Mouse (Mus musculus) liver (tissue): ENCODE measurements around the gene Mmp24.
"Not testable (repeated sequence)": the region's sequence is repeated elsewhere in the genome, so short reads cannot be mapped to it uniquely, and the experiment has no call there.

Experiments
- DNase-seq: peaks from one replicate; pipeline ENCODE4 v3.0.0-alpha.2; 2020; ENCODE audit warnings: mixed read lengths

Gene Mmp24

DNA sequence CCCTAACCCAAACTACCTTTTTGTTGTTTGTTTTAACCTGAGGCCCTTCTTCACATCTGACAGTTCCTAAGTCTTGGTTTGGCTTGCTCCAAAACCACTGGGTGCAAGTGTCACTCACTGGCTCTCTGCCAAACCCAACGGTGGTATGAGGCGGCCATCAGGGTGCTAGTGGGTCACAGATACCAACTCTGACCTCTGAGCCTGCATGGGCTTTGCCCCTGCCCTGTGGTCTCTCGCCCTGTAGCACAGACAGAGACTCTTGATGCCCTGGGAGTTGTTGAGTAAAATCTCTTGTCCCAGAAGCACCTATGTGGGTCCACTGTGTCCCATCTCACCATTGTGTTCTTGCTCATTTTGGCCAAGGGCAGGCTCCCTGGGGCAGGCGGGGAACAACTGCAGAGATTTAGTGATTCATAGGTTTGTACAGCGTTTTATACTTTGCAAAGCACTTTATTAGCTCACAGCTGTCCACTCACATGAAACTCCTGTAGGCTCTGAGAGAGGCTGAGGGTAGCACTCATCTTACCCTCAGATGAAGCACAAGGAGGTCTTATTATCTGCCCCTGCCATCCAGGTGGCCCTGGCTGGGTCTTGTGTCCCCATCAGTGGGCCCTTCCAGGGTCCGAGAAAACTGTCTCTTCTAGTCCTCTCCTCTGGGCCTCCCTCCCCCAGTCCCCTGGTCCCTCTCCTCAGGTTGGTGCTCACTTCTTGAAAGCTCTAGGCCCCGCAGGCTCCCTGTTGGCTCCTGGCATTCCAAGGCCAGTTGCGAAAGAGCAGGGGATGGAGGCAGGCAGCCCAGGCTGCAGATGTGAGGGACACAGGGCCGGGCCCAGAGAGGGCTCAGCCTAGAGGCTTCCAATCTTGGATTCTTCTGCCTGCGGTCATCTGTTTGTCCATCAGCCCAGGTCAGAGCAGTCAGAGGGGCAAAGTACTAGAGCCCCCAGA lies 42.4 kb downstream of the Mmp24 start:
- DNase-seq: no peak

DNA sequence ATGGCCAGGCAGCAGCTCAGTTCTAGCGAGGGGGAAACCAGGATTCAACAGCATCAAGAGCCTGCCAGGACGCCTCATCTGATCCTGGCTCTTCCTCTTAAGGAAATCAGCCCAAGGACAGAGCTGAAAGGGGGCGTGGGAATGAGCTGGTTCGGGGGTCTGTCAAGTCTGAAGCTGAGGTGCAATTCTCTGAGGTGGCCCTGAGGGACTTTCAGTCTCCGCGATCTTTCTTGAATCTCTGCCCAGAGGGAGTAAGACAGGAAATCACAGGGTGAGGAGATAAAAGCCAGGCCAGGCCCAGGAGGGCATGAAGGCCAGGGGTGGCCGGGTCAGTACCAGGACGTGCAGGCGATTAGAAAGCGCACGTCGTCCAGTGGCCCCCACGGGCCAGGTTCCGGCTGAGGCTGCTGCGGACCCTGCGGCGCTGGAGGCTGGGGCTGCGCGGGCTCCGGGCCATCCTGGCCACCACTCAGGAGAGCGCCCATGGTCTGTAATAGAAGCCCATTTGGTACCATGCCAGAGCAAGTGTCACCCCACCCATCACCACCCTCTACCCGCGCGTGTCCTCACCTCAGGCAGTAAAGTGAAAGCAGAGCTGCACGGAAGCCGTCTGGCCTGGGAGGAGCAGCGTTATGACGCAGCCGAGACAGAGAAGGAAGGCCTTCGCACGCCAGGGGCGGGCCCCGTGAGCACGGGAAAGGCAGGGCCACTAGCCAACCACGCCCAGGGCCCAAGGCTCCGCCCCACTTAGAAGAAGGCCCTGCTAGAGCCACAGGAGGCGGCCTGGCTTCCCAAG lies 43.7 kb downstream of the Mmp24 start:
- peak; percentile 96 for DNase-seq

DNA sequence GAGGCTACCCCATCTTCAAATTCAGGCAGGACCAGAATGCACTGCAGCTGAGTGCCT lies 44.1 kb downstream of the Mmp24 start, which contains the start of gene BC029722:
BC029722 (minus strand) TSS at position 35 of the 57 bp plus-strand sequence.
- DNase-seq: no peak

DNA sequence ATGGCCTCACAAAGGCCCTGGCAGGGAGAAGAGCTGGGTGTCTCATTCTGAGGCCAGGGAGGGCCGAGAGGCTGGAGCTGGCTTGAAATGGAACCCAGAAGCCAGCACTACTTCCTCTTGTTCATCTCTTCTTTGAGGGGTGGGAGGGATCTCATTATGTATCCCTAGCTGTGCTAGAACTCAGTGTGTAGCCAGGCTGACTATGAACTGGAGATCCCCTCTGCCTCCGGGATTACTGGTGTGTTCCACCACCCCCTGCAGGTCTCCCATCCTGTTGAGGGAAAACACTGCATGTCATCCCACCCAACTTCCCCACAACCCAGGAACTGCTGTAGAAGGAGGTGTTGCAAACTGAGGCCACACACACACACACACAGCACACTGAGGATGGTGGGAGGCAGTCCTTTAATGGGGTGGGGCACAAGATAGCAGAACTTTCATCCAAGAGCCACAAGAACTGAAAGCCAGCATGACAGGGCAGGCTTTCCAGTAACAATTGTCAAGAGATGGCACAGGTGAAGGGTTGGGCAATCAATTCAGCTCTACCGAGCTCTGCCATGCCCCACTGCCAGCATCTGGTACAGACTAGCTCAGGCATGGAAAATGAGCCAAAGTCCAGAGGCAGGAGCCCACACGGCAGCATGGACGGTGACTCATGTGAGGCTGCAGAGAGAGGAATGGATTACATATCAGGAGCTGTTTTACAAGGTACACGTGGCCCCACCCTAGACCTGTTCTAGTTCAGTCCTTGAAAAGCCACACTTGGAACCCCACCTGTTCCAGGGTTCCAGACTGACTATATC lies 44.5 kb downstream of the Mmp24 start:
- no peak for DNase-seq

DNA sequence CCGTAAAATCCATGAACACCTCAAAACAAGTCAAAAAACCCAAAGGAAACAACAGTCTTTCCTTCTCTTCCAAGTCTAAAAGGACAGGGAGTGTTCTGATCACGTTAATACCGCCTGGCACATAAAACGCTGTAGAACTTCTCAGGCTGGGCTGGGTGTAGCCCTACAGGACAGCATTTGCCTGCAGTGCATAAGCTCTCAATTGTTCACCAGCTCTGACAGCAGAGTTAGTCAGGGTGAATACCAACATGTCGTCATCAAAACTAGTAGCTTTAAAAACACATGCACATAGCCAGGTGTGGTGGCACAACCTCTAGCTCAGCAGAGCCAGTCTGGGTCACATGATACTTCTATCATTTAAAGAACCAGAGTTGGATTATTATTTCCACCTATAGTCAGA lies 45.6 kb downstream of the Mmp24 start:
- DNase-seq: no peak

DNA sequence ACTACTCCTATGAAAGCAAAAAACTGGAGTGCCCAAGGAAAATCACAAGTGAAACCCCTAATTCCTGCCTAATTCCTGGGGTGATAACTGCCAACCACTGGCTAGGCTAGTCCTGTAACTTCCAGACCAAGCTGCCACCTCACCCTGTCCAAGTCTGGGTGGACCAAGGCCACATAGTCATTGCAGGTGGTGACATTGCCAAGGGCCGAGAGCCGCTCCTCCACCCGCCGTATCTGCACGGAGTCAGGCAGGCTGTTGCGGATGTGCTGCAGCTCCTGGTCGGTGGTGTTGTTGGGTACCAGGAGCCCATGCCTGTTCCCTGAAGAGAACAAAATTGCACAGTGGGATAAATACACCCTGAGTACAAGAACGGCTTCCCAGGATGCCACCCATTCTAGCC lies 48.6 kb downstream of the Mmp24 start:
- DNase-seq: no peak

DNA sequence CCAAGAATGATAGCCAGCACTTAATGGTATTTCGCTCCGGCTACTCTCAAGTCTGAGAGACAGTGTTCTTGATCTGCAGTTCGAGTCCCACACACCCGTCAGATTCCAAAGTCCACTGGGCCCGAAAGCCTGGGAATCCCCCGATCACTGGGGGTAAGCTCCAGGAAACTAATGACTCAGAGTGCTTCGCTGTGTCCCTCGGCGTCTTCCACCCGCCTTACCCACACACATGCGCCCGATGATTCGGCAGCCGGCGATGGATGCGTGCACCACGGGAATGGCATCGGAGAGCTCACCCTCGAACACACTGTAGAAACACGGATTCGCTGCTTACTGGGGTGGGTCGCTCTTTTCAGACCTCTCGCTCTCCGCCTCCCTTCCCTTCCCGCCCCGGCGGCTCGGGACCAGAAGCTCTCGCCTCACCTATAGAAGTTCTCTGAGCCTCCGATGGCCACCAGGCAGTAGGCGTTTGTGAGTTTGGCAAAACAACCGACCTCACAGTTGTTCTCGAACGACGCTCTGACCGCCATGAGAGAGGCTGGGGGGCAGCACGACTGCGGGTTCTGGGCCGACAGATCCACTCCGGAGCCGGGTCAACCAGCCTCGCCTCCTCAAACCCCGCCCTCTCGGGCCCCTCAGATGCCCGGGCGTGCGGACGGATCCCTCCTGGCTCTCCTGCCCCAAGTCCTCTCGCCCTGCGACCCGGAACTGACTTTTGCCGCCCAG lies 50.9 kb downstream of the Mmp24 start:
- peak; percentile 44 for DNase-seq

DNA sequence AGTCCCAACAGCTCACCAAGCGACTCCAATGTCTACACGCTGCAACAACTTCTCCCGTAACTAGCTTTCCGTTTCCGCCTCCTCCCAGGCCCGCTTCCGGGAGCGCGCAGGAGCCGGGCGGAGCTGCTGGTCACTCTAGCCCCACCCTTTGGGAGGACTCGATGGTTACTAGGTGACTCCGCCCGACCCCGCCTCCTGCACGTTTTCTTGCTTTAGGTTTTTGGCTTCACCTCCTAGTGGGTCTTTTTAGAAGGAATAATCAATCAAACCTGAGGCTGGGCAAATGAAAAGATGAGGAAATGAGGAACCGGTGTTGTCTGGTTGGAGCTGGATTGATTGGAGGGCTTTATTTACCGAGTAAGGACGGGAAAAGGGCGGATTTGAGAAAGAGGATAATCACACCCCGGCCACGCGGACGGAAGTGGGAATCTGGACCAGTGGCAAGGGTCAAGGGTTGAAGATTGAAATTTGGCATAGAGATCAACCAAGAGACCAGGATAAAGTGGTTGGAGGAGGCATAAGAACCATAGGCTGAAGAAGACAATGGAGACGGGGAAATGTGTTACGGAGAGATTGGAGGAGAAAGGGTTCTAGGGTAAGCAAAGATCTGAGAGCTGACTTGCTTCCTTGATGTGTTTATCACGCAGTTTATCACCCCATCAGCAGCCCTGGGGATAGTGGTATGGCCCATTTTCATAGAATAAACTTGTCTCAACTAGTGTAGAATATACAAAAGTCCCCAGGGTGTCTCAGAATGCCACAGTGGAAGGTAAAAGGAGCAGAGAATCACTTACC lies 51.7 kb downstream of the Mmp24 start, which contains the start of gene Eif6:
Eif6 (minus strand) TSS at position 296 of the 795 bp plus-strand sequence.
- DNase-seq: peak; percentile 92

DNA sequence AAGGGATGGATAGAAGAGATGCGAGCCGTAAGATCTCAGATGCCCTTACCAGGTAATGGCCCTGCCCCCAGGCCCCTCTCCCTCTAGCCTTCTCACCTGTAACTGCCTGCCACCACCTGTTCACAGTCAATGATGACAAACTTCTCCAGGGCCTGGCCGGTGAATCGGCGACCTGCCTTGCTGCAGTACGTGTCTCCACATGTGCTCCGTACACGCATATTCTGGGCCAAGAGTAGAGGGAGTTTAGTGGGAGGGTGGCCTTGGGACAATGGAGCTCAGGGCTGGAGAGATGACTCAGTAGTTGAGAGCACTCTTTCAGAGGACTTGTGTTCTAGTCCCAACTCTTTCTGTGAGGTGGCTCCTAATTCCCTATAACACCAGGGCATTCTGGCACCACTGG lies 55.7 kb downstream of the Mmp24 start:
- no peak for DNase-seq

DNA sequence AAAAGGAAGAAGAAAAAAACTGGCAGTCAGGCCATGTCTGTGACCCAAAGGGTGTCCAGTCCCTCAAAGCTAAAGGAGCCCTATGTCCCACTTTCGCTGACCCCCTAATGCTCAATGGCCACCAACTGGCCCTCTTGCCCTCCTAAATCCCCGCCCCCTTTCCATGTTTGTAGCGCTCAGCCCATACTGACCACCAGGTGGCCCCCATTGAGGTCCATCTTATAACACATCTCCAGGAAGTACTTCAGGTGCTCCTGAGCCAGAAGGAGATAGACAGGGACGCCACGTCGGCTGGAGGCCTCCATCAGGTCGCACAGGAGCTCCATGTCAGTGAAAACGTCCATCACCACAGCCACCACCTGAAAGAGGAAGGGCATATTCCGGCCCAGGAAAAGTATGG lies 56.2 kb downstream of the Mmp24 start:
- DNase-seq: no peak

DNA sequence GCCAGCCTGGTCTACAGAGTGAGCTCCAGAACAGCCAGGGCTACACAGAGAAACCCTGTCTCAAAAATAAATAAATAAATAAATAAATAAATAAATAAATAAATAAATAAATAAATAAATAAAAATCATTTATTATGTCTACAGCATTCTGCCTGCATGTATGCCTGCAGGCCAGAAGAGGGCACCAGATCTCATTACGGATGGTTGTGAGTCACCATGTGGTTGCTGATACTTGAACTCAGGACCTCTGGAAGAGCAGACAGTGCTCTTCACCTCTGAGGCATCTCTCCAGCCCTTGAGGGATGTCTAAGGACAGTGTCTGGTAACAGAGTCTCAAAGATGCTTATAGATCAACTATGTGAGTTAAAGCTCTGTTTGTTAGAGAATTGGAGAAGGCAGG lies 56.9 kb downstream of the Mmp24 start:
- DNase-seq: not testable (repeated sequence)

DNA sequence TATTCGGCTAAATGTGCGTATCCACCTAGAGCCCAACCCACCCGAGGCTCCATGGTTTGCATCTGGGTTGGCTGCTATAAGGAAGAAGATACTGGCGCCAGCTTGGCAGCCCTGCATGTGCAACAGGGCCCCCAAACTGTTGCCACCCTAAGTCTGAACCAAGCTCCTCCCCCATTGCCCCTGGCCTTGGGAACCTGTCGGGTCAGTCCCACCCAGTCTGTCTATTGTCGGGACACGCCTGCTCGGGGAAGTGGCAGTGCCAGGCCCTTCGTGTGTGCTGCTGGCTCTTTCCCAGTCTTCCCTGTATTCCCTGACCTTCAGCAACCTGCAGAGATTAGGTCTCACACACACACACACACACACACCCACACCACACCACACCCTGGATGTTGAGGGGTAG lies 59.6 kb downstream of the Mmp24 start, which contains the start of gene Fam83c:
Fam83c (minus strand) TSS at position 123 of the 400 bp plus-strand sequence.
- no peak for DNase-seq

DNA sequence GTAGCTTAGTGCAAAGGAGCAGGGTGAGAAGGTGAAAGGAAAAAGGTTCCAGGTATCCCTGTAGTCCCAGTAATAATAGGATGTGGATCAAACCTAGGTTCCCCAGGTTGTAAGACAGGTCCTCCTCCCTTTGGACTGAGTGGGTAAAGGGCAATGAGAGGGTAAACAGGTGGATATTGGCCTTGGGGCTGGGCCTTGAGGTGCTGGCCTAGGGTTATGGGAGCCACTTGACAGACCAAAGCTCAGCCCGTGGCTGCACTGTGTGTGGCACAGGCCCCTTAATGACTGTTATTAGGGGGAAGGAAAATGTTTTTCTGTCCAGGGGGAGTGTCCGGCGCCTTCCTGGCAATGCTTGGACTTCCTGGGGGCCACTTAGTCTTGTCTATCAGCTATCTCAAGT lies 62.8 kb downstream of the Mmp24 start:
- DNase-seq: no peak

DNA sequence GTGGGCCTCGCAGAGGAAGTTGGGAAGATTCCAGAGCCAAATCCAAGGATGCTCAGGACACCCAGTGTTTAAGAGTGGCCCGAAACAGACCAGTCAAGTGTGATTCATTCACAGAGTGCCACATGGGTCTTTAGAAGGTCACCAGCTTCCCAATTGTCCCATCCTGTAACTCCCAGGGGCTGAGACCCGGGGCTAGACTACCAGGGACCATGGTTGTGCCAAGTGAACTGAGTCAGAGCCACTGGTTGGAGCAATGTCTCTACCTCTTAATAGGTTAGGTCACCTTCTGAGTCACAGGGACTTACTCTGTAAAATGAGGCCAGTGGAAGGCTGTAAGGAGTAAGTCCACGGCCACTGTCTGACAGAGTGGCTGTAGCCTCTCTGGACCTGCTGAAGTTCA lies 63.8 kb downstream of the Mmp24 start:
- no peak for DNase-seq

DNA sequence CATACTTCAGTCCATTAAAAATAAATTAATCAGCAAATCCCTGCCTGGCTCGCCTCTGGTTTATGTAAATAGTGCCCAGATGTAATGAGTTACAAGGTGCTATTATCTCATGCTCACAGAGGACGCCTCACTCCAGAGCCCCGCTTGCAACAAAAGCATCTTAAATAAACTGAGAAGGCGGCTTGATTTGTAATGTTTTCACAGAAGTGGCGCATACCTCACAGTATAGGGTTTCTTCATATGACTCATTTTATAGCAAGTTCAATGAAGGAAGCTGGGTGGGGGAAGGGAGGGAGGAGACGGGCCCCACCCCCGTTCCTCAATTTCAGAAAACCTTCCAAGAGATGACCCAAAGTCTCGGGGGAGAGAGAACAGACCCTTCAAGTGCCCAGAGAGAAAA lies 71.8 kb downstream of the Mmp24 start:
- no peak for DNase-seq

DNA sequence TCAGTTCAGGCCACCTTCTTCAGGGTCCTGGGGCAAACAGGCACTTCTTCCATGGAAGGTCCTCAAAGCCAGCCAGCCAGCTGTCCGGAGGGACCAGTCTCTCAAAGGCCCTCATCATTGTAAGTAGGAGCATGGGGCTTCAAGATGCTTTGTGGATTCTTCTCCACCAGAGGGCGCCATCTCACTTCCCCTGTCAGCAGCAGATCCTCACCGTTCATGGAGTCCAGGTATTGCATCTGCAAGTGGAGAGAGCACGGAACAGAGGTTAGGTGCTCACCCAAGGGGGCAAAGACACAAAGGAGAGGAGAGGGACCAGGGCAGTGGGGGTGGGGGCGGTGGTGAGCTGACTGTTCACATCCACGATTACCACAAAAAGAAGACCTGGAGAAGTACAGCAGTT lies 73.1 kb downstream of the Mmp24 start:
- peak; percentile 78 for DNase-seq

DNA sequence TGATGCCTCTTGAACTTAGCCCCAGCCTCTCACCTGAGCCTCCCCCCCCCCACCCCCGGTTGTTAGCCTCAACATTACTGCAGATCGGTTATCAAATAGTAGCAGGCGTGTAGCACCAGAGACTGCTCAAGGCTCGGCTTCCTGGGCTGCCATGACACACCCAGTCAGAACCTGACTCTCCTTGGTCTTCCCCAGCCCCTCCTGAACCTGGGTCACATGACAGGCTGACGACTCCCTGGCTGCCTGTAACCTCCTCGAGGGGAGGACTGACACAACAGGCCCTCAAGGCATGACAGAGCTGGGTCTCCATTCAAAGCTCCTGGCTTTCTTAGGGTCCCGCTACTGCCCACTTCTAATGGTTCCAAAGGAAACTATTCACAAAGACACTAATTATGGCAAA lies 74.3 kb downstream of the Mmp24 start:
- DNase-seq: peak; percentile 33

DNA sequence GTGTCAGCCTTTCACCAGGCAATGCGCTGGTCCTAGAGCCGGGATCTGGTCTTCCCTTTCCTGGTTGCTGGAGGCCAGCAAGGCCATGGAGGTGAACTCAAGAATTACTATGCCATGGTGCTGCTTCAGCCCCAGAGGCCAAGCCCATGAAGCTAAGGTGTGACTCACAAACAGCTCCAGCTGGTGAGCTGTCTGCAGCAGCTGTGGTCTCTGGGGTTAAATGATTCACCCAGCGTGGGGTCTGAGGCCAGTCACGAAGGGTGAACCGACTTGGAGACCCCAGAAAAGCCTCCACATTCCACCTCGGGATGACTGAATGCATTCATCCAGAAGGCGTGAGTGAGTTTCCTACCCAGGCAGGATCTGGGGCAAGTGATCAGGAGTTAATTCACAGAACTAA lies 75.0 kb downstream of the Mmp24 start:
- no peak for DNase-seq

DNA sequence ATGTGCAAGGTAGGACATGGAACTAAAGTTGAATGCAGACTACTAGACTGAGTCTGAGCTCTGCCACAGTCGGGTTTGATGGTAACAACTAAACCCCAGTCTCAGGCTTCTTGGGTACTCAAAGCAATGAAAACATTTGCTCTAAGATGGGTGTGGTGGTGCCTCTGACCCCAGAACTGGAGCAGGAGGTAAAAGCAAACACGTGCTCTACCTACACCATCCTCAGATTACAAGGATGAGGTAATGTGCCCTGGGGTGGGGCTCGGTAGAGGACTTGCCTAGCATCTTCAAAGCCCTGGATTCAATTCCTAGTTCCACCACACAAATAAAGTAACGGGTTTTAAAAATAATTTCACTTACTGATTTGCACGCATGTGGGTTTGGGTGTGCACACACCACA lies 77.4 kb downstream of the Mmp24 start:
- no peak for DNase-seq

DNA sequence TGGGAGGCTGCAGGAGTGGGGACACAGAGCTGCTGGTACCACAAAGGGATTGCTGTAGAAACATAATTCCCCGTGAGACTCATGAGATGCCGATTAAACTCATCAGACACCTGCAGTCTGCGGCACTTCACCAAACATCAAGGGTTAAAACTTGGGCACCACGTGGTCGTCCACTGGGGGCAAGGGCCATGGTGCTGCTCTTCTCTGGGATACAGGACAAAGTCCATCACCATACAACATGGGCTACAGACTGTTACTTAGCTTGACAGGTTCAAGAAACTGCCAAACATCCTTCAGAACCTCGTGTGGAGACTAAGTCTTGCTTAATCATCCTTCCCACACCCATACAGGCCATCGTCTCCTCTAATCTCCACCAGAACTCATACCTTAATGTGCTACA lies 85.0 kb downstream of the Mmp24 start:
- DNase-seq: no peak

DNA sequence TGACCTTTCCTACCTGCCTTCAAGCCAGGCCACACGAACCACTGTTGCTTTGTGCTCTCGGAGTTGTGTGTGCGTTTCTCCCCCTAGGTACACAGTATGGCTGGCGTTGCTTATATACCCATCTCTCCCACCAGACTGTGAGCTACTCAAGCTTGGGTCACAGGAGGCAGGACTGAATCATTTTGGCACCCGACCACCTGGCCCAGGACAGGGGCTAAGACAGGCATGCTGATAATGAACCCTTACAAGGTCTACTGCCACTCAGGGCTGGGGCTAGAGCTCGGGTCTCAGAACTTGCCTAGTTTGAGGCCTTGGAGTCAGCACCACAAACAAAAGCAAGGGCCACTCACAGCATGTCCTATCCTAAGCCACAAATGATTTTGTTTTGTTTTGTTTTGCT lies 86.4 kb downstream of the Mmp24 start:
- DNase-seq: no peak
